Mouse (Mus musculus) embryo, embryonic 9.5 days (tissue): ENCODE measurements around the gene Wnt5b.
"Not testable (repeated sequence)": the region's sequence is repeated elsewhere in the genome, so short reads cannot be mapped to it uniquely, and the experiment has no call there.

Experiments used
- DNase-seq: peaks from one replicate; pipeline ENCODE4 v3.0.0-alpha.2; 2017; ENCODE audit errors: extremely low spot score

The Wnt5b gene

DNA sequence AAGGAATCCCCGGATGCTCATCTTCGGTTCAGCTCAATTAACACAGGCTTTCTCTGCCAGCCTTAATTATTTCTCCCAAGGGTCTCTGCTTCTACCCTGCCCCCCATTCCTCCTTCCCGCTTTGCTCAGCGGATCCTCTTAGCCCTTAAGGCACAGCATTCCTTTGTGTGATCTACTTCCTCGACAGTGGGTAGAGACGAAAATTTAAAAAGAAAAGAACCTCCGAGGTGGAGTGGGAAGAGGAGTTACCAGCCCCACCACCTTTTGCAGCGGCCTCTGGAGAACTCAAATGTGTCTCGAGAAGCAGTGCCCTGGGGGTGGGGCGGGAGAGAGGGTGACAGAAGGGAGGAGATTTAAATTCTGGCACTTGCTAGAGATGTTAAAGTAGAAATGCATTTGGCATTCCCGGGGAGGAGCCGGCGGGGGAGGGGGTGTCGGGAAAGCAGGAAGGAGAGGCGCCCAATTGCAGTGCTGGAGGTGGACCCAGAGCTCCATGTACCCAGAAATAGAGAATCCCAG is 92.1 kb downstream of the Wnt5b start:
- peak; percentile 78 for DNase-seq

DNA sequence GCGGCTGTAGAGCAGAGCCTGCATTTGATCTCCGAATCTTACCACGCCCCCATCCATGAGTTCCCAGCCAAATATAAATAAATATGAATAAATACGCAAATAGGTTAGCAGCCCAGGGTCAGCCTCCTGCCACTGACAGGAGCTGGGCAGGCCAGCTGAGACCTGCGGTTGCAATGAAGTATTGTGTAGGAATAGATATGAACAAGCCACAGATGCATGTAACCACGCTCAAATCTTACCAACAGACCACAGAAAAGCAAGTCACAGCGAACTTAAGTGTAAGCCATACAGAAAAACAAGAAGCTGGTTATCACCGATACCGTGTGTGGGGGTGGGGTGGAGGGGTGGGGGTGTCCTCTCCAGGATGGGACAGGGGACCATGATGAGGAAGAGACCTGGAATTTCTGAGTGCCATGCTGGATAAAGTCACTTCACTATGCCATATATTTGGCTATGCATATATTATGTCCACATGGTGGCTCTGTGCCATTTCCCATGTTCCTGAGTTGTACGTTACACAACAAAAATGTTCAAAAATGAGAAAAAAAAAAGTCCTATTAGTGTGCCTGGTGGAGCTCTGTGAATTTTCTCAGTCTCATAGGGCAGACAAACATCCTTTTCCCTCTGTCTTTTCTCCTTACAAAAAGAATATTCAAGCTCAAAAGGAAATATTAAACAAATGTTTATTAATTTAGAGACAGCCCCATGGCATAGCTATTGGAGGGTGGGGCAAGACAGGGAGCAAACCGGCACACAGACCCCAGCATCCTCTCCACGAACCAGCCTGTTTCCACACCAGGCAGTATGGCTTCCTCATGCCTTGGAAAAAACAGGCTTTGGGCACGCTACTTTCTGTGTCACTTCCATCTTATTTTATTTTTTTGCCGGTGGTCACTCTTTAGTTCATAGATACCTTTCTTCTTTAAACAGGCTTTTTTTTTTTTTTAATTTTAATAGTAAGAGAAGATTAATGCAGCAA is 92.9 kb downstream of the Wnt5b start:
- DNase-seq: no peak

DNA sequence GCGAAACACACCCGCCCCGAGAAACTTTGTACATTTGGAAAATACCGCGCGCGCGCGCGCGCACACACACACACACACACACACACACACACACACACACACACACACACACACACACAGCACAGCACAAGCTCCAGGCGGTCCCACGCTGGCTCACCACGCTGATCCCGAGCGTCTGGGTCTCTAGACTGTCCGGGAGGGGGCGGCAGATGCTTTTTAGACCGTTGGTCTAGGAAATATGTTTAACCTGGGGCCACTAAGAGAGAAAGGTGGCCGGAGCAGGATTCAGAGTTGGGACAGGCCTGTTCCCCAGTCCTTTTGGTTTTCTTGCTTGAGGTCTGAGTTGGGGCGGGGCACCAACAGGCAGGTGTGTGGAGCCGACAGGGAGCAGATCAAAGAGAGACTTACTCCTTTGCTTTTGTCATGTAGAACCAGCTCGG is 95.1 kb downstream of the Wnt5b start:
- peak; percentile 67 for DNase-seq

DNA sequence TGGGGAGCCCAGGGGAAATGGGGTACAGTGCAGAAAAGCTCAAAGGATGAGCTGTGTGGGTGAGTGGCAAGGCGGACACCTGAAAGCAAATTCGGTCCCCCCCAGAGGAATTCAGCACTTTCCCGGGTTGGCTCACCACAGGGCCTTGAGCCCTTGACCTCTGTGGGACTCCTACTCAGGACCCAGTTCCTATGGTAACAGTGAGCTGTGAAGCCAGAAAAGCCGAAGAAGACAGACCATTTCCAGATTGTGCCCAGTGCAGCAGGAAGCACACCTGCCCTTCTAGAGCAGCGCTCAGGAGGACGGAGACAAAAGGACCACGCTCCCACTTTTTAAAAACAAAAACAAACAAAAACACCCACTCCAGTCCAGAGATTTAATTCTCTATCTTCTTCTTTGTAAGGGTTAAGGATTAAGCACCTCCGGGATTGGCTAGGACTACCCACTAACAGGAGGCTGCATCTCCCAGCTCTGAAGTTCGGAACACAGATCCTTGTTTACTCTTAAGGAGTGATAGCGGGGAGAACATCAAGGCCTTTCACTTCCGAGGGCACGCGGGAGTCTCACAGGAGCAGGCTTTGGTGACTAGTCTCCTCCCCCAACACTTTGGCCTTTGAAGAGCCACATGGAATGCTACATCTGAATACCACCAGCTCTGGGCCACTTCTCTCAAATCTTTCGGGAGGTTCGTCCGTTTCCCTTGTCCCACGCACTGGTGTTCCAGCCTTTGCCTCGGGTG is 95.7 kb downstream of the Wnt5b start:
- DNase-seq: peak; percentile 55

DNA sequence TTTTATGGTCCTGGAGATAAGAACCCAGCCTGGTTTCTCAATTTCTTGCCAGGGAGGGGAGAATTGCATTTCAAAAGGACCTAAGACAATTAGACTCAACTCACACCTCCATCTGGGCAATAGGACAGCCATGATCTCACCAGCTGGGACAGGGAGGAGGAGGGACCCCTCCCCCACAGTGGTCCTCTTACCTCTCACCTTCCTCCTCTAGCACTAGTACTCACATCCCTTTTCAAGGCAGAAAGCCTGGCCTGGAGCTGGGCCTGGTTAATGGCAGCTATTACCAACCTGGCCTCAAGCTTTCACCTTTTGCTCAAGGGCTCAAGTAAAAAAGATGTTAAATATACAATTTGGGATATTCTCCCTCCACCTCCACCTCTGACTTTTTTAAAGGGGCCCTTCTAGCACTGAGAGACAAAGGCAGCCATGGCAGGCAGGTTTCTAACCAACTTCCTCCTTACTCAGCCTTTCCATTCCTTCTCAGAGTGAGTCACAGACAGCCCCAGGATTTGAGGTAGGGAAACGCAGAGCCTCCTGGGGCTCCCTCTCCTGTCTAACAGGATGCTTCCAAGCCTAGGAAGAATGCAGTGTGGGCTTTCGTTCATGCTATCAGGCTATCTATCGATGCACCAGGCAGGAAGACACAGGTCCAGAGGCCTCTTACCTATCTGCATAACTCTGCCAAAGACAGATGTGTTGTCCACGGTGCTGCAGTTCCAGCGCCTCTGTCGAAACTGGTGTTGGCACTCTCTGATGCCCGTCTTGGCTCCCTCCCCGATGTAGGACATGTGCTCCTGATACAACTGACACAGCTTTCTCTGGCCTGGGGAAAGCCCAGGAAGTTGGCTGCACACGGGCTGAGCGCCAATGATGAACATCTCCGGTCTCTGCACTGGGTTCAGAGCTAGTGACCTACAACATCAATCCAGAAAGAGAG is 98.2 kb downstream of the Wnt5b start:
- no peak for DNase-seq

DNA sequence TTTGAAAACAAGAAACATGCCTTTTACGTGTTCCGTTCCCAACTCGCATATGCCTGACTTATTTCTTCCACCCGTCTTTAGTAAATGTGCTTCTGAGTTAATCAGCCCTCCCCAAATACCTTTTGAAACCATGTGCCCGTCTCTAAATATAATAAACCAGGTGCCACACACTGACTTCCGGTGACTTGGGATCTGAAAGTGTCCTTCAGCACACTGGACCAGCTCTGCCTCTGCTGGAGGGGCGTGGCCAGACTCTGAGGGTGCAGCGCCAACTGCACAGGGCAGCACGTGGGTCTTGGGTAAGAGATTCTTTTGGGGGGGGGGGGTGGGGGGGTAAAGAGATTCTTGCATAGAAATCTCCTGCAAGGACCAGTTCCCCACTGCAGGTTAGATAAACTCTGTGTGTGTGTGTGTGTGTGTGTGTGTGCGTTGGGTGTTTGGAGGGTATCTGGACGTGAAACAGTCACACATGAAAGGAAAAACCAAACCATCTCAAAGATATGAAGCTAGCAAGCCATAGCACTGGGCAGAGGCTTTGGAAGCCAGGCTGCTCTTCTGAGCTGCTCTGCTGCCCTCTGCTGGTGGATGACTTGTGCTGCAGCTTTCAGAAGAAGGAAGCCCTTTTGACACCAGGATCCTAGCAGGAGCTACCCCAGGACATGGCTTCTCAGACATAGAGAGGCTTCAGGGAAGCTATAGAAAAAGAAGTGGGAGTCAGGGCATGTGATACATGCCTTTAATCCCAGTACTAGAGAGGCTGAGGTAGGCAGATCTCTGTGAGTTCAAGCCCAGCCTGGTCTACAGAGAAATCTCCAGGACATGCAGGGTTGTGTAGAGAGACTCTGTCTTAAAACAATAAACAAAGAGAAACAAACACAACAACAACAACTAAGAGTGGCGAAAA is 100.2 kb downstream of the Wnt5b start:
- DNase-seq: peak; percentile 81

DNA sequence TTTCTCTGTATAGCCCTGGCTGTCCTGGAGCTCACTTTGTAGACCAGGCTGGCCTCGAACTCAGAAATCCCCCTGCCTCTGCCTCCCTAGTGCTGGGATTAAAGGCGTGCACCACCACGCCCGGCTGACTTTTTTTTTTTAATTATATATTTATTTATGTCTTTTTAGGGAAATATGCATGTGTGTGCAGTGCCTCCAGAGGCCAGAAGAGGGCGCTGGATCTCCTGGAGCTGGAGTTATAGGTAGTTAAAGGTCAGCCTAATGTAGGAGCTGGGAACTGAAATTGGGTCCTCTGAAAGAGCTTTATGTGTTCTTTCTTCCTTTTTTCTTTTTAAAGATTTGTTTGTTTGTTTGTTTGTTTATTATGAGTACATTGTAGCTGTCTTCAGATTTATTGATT is 101.4 kb downstream of the Wnt5b start:
- not testable (repeated sequence) for DNase-seq

DNA sequence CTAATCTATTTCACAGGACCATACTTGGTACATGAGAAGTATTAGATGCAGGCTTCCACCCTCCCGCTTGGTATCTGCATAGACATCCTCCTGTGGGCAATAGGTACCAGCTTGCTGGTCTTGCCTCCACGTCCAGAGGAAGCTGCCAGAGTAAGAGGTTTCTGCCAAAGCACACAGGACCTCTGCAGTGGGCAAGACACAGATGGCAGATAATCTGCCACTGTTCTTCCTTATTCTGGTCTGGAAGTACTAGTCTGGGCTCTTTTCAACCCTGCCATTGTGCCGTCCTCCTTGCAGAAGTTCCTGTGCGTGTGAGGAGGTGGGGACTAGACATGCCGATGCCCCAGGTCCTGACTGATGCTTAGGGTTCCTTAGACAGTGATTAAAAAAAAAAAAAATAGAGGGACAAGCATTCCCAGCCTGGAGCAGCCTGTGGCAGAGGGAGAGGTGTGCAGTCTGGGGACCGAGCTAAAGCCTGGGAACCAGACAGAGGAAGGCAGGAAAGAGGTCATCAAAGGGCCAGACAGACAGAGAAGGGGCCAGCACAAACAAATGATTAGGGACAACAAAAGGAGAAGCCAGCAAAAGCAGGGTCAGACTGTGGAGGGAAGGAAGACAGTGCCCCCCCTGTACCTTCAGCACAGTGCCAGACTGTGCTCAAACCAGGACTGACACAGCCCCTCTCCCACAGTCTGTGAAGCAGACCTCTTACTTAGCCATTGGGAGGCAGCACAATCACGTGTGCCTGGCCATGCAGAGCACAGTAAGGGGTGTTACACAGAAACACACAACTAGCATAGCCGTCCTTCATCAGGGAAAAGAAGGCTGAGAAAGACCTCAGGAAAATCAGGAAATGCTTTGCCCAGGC is 106.0 kb downstream of the Wnt5b start:
- DNase-seq: peak; percentile 24

DNA sequence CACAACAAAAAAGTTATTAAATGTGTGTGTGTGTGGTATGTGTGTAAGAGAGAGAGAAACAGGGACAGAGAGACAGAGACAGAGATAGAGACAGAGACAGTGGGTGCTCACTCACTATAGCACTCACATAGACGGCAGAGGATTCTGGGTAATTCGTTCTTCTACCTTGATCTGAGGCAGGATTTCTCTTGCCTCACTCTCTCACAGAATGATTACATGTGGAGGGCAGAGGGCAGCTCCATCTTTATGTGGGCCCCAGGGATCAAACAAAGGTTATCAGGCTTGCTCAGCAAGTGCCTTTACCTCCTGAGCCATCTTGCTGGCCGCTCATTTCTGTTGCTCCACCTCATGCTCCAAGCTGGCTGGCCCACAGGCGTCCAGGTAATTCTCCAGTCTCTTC is 109.8 kb downstream of the Wnt5b start:
- DNase-seq: no peak

DNA sequence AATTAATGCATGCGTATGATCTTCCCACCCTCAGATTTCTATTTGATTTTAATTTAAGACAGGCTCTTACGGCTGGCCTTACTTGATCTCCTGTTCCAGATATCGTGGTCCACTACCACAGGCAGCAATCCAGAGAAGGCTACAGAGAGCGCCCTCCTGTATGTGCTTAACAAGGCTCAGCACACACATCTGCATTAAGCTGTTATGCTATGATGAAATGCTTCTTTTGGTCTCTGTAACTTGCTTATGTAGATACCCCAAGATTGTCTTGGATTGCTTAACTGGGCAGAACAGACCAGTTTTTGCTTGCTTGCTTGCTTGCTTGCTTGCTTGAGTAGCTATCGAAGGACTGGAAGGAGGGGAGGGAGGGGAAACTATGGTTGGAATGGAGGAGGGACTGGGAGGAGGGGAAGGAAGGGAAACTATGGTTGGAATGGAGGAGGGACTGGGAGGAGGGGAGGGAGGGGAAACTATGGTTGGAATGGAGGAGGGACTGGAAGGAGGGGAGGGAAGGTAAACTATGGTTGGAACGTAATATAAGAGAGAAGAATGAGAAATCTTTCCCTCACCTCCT is 112.3 kb downstream of the Wnt5b start:
- DNase-seq: no peak

DNA sequence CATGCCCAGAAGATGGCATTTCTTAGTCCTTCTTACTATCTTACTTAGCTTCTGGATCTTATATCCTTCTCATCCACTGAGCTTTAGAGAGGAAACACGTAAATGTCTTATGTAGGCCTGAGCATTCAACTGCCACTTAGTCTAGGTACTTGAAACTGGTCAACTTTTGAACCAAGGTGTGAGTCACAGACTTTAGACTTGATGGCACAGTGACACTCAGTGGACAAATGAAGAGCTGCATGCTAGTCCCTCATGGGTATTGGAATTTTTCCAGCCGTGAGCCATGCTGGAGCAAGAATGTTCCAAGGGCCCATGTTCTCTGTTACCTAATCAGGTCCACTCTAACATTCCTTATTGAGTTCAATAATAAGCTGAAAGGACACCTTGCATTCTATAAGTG is 113.6 kb downstream of the Wnt5b start:
- peak; percentile 27 for DNase-seq

DNA sequence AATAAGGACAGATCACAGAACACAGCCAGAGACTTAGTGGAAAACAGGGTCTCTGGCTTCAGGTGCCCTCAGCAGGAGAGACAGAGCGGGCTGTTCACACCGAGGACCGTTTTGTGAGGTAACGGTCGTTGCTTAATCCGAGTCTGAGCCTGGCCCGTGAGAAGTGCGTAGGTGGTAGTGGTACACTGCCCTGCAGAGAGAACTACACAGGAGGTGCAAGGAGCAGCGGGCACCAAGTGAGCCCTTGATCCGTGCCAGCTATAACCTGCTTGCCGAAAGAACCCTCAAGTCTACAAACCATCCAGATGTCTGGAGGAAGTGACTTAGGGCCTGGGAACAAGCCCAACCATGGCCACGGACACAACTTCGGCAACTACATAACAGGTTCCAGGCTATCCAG is 114.8 kb downstream of the Wnt5b start:
- DNase-seq: no peak

DNA sequence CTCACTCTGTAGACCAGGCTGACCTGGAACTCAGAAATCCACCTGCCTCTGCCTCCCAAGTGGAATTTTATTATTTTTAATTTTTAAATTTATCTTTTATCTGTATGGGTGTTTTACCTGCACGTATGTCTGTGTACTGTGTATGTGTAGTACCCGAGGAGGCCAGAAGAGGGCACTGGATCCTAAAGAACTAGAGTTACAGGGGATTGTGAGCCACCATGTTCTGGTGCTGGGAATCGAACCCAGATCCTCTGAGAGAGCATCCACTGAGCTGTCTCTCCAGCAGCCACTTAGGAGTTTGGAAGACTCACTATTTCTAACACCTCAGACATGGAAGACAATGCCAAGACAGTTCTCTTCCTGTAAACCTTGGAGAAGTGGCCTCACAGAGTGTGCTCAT is 115.5 kb downstream of the Wnt5b start:
- DNase-seq: no peak

DNA sequence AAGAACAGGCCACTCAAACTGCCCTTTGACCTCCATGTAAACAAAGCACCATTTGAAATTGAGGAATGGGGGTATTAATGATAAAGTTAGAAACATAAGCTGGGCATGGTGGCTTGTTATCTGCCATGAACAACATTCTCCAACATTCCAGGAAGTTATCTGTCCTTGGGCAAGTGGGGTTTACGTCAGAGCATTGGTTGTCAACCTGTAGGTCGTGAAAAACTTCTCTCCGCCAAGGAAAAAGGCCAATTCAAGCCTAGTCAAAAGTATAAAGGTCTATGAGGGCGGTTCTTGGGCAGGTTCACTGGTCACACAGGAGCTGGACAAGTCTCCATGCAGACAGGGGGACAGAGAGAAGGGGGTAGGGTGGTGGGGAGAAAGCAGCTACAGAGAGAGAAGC is 123.1 kb downstream of the Wnt5b start:
- no peak for DNase-seq

DNA sequence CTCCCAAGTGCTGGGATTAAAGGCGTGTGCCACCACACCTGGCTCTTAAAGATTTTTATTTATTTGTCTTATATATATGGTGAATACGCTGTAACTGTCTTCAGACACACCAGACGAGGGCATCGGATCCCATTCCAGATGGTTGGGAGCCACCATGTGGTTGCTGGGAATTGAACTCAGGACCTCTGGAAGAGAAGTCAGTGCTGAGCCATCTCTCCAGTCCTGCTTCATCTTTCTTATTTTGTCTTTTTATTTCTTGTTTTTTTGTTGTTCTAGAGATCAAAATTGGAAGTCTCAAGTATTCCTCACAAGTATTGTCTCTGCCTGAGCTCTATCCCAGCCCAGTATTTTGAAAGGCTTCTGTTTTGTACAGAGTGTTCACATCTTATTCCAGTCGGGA is 123.8 kb downstream of the Wnt5b start:
- DNase-seq: no peak

DNA sequence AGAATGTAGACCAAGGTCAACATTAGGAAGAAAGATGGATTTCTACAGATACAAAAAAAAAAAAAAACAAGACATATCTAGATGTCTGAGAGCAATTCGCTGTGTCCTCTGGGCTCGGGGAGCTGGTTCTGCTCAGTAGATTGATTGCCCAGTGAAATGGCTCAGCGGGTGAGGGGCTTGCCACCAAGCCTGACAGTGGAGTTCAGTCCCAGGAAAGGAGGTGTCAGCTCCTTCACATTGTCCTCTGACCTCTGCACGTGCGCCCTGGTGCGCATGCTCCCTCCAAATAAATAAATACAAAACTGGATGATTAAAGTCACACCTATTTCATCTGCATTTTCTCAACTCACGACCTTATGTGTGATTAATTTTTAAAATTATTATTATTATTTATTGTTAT is 124.7 kb downstream of the Wnt5b start:
- DNase-seq: no peak

DNA sequence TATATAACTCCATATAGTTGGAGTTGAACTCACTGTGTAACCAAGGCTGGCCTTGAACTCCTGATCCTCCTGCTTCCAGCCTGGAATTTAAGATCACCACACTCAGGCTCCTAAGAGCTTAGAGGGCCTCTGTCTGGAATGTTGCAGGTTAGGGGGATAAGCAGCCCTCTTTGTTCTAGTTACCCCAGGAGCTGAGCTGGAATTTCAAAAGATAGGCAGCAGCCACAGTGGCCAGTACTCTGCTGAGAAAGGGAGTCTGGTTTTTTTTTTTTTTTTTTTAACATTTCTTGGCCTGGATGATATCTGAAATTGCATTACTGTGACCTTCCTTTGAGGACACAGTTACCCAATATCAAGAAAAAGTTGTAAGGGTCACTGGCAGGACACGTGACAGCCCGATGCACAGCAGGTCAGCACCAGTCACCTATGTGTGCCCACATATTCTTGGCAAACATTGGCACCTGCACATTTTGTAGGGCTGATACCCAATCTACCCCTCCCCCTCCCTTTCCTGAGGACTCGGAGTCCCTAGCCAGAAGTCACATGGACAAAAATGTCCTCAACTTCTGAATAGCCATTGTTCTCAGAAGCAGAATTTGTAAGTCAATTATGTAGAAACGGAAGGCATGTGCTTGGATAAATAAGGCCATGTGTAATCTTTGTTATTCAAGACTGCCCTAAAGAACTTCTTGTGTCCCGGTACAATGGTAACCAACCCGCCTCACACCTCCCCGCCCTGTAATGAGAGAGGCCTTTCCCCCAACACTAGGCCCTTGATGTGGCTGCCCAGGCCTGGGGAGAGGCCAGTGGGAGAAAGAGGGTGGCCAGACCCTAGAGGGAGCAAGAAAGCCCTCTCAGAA is 125.5 kb downstream of the Wnt5b start:
- DNase-seq: peak; percentile 64

DNA sequence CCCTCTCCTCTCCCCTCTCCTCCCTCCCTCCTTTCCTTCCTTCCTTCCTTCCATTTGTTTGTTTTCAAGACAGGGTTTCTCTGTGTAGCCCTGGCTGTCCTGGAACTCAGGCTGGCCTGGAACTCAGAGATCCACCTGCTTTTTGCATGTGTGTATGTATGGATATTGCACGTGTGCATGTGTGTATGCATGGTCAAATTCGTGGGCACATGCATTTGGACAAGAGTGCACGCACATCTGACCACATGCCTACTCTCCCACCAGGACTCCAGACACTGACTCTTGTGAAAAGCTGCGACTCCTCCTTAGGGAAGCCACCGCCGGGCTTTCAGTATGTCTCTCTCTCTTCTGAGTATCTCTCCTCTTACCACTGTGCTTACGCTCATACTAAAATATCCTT is 126.3 kb downstream of the Wnt5b start:
- DNase-seq: peak; percentile 13
